Mouse (Mus musculus) right cerebral cortex, postnatal 10 days (tissue): Measurements from ENCODE around the gene Ugt1a10.
"Not testable (repeated sequence)": the region's sequence is repeated elsewhere in the genome, so short reads cannot be mapped to it uniquely, and the experiment has no call there.

ENCODE experiments used
- DNase-seq, 2 experiments: peaks; one replicate each; pipeline ENCODE4 v3.0.0; 2021; ENCODE audit warnings: low spot score in 2 of 2

Ugt1a10 gene

DNA sequence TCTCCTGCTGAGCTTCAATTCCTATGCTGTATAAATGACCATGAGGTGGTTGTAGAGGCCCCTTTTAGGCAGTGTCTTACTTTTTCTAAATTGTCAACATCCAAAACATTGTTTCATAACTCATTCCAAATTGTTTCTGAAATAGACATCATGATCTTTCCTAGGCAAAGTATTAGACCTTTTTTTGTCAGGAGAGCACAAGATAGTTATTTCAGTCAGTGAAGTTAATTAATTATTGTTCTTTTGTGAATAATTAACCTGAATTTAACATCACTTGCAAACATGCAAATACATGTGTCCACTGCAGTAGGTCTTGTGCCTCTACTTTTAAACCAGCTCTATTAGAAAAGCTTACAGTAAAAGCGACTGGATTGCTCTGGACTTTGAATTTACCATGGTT, at the start of gene Ugt1a10:
Ugt1a10 (plus strand) TSS at position 301 of the 400 bp plus-strand sequence.
- no peak for DNase-seq

DNA sequence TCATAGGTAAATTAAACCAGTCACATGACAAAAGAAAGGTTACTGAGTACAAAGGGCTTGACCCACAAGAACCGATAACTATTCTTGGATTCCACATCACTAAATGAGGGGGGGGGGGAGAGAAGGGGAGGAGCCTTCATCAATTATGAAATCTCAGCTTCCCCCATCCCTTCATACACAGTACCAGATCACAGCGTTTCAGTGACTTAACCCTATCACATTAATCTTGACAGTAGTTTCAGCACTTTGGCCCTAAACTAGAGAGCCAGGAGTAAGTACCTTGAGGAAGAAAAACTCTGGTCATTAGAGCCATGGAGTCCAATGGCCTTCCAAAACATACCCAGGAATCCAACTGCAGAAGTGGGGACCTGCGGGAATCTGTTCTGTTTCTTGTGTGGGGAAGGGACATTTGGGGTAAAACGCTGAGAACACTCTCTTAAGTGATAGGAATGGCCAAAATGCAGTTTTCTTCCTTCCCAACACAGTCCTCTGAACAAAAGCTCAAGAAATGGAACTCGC, 47.4 kb upstream of the Ugt1a10 start:
- peak in 1 of 2 experiments; percentile 28 for DNase-seq

DNA sequence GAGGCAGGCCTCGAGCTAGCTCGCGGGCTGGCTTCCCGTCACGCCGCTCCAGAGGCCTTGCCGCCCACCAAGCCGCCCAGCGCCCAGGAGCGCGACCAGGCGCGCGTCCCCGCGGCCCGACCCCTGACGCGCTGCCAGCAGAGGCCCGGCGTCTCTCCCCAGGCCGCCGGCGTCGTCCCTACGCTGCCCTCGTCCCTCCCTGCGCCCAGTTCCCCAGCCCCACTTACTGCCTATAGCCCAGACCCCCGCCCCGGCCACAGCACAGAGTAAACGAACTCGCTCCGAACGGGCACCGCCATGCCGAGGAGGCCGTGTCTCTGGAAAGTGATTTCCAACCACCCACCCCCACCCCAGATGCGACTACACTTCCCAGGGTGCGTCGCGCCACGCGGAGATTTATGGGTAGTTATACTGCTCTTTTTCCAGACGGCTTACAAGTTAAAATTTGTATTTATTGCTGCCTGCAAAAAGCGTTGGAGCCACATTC, 46.9 kb upstream of the Ugt1a10 start, which contains the start of gene Usp40:
Usp40 (minus strand) TSS at position 341 of the 487 bp plus-strand sequence.
- peak; percentile 87 to 88 for DNase-seq

DNA sequence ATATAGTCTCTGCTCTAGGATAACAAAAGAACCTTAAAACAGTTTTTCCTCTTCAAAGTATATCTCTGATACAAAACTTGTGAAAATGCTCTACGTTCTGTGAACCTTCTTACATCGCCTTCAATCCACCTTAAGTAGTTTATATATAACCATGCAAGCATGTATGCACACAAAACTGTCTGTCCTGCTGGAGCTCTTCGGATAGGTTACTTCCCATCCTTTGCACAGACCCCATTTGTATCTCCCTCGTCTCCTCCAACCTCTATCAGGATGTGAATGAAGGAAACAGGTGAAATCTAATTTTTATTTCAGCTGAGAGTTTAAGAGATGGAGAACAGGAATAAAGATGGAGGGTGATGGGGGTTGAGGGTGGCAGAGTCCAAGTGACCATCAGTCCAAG, 46.5 kb upstream of the Ugt1a10 start:
- no peak for DNase-seq

DNA sequence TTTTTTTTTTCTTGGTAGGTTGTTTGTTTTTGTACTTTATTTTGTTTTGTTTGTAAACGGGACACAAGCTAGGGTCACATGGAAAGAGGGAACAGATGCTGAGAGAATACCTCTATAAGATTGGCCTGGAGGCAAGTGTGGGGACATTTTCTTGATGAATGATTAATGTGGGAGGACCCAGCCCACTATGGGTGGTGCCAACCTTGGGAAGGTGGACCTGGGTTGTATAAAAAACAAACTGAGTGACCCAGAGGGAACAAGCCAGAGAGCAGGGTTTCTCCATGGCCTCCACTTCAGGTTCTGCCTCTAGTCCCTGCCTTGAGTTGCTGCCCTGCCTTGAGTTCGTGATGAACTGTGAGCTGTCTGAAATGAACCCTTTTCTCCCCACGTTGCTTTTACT, 45.7 kb upstream of the Ugt1a10 start:
- no peak for DNase-seq

DNA sequence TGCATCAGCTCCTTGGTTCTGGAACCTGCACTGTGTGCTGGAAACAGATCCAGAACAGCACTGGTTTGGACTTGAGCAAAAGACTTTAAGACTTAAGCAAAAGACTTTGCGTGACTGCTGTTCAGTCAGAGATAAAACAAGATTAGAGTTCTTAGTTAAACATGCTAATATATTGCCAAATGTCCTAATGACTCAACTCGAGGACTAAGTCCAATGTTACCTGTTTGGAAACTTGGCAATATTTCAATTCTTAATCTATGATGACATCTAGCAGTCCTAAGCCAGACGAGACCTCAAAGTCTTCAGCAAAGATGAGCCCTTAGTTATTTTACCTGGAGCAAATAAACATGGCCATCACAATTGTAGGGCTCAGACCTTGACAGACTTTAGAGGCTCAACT, 41.5 kb upstream of the Ugt1a10 start:
- DNase-seq, result no peak

DNA sequence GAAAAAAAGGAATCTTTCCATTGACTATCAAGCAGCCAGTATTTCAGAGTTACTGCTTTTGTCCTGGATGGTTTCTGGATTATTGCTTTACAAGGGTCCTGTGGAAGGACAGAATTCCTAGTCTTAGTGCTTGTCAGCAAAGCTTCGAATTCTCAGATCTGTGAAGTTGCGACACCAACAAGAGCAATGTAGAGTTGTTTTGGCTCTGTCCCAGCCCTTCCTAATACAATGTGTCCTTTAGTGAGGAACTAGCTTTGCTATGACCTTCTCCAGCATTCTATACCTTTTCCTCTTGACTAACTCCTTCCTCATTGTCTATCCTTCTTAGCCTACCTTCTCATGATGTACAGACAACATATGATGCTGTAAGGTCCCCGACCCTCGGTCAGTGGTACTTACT, 41.0 kb upstream of the Ugt1a10 start:
- no peak for DNase-seq

DNA sequence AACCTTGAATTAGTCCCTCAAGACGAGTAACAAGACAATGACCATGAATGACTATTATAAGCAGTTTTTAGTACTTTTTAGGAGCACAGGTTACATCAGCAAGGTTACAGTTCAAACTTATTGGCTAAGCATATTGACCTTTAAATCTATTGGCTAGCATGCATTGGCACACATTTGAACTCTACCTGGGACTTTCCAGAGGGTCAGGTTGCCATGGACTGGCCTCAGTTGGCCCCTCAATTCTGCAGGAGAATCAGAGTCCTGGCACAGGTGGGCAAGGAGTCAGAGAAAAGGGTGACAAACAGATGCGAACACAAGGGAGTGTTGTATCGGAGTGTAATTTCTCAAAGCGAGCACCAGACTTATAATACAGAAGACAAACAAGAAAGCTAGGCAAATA, 40.5 kb upstream of the Ugt1a10 start:
- no peak for DNase-seq

DNA sequence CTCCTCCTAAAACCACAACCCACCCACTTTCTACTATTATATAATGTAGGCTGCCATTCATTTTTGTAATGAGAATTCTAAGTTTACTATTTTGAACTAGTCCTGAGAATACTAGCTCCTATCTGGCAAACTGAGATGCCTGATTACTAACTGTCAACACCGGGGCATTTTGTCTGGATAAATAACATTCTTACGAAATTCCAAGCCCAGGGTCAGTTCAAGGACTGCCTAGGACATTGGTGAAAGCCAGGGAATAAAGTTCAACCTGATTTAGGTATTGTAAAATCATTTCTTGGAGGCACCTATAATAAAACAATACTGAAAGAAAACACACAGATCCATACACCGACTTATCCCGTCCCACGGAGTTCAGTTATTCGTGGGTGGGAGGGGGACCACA, 39.8 kb upstream of the Ugt1a10 start:
- DNase-seq, result no peak

DNA sequence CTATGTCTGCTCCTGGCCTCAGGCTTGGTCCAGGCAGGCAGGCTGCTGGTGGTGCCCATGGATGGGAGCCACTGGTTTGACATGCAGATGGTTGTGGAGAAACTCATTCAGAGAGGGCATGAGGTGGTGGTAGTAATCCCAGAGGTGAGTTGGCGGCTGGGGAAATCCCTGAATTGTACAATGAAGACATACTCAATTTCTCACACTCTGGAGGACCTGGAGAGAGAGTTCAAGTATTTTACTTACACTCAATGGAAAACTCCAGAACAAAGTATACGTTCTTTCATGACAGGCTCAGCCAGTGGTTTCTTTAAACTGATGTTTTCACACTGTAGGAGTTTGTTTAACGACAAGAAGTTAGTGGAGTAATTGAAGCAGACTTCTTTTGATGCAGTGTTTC, 29.9 kb upstream of the Ugt1a10 start:
- DNase-seq, result not testable (repeated sequence)

DNA sequence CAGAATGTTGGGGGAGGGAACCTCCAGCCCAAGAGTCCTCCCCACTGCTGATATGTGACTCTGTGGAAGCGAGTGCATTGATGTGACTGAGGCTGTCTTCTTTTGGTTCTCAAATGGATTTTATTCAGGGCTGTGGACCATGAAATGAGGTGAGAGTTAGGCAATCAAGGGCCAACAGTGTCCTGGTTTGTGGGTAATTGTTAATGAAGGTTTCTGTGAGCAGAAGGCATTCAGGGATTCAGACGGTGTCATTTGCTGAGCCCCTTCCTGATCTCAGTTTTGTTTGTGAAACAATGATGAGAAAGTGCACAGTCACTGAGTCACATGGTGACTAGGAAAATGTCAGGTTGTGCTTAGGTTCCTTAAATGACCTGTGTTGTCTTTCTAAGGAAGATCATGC, 12.1 kb upstream of the Ugt1a10 start:
- not testable (repeated sequence) for DNase-seq

DNA sequence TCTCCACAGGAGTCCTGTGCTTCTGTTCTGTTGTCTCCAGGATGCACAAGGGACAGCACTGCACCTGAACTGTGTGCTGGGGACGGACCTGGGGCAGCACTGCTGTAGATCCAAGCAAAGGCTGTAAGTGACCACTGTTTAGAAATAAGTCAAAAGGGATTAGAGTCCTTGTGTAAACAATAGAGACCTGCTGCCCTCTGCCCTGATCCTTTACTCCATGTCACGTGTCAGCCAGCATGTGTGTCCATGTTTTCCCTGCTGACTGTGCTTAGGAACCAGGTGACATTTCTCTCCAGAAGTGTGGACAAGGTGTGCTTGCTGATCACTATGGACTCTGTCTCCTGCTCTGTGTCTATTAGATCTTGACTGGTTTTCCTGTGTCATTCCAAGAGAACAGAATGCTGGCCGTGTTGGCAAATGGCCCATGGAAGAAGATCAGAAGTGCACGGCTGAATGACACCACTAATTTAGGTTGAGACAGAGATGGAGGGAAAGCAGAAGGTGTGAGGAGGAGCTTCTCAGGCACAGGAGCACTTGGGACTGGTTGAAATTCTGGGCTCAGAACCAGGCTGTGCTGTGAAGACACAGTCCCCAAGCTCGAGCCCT, 10.3 kb upstream of the Ugt1a10 start:
- DNase-seq, result not testable (repeated sequence)

DNA sequence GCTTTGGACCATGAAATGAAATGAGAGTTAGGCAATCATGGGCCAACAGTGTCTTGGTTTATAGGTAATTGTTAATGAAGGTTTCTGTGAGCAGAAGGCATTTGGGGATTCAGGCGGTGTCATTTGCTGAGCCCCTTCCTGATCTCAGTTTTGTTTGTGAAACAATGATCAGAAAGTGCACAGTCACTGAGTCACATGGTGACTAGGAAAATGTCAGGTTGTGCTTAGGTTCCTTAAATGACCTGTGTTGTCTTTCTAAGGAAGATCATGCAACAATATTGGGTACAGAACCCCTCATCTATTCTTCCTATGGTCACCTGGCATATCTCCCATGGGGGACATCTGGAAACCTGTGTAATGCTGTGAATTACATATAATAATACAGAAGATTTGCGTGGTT, 7.8 kb upstream of the Ugt1a10 start:
- DNase-seq, result not testable (repeated sequence)

DNA sequence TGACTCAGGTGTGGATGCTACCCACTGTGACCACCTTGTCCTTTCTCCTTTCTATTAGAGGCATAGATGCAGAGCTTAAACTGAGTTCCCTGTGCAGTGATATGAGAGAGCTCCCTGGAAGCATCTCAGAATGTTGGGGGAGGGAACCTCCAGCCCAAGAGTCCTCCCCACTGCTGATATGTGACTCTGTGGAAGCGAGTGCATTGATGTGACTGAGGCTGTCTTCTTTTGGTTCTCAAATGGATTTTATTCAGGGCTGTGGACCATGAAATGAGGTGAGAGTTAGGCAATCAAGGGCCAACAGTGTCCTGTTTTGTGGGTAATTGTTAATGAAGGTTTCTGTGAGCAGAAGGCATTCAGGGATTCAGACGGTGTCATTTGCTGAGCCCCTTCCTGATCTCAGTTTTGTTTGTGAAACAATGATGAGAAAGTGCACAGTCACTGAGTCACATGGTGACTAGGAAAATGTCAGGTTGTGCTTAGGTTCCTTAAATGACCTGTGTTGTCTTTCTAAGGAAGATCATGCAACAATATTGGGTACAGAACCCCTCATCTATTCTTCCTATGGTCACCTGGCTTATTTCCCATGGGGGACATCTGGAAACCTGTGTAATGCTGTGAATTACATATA, 11.4 kb downstream of the Ugt1a10 start:
- DNase-seq, result not testable (repeated sequence)

DNA sequence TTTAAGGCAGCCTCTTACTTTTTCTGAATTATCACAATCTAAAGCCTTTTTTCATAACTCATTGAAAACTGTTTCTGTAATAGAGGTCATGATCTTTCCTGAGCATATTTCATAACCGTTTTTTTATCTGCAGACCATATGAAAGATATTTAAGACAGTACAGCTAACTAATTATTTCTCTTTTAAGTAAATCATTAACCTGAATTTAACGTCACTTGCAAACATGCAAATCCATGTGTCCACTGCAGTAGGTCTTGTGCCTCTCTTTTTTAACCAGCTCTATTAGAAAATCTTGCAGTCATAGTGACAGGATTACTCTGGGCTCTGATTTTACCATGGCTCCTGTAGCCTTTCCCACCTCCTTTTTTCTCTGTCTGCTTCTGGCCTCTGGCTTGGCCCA, 15.3 kb downstream of the Ugt1a10 start, which contains the start of gene Ugt1a9:
Ugt1a9 (plus strand) TSS at position 306 of the 400 bp plus-strand sequence.
- no peak for DNase-seq

DNA sequence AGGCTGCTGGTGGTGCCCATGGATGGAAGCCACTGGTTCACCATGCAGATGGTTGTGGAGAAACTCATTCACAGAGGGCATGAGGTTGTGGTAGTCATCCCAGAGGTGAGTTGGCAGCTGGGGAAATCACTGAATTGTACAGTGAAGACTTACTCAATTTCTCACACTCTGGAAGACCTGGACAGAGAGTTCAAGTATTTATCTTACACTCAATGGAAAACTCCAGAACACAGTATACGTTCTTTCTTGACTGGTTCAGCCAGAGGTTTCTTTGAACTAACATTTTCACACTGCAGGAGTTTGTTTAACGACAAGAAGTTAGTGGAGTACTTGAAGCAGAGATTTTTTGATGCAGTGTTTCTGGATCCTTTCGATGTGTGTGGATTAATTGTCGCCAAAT, 15.7 kb downstream of the Ugt1a10 start:
- DNase-seq, result no peak

DNA sequence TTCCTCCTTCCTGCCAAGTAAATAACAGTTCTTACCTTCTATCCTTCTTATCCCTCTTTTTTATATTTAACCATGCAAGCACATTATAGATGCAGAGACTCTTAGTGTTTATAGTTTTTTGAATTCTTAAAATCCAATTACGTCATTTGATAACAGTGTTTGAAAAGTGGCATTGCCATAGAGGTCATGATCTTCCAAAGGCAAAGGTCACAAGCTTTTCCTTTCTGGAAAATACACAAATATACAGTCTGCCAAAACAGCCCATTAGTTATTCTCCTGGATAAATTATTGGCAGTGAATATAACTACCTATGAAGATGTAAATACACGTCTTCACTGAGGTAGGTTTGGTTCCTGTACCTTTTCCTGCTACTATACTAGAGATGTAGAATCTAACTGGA, 19.3 kb downstream of the Ugt1a10 start:
- DNase-seq, result no peak

DNA sequence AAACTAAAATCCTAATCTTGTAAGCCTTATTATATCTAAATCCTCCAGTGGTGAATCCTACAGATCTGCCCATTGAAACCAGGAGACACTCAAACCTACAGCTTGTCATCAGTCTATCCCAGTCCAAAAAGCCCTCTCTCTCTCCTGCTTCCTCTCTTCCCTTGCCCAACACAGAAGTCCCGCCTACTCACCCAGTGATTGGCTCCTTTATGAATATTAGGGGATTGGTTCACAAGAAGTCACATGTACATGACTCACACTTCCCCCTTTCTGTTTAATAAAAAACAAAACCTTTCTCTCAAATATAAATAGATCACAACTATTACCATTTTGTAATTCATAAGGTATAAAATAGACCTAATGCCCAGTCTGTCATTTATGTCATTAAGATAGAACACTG, 21.9 kb downstream of the Ugt1a10 start:
- DNase-seq, result no peak

DNA sequence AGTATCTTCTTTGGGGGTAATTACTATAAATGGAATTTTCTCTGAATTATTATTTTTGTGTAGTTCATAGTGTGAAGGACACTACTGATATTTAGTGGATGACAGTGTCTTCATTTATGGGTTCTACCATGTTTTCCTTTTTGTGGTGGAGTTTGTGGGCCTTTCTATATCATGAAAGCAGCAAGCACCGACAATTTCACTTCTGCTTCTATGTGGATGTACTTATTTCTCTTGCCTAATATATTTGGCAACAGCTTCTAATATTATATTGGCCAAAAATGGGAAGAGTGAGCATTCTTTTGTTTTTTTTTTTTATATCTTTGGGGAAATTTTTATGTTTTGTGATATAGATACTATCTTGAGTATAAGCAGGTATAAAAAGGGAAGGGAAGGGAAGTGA, 26.5 kb downstream of the Ugt1a10 start:
- no peak for DNase-seq

DNA sequence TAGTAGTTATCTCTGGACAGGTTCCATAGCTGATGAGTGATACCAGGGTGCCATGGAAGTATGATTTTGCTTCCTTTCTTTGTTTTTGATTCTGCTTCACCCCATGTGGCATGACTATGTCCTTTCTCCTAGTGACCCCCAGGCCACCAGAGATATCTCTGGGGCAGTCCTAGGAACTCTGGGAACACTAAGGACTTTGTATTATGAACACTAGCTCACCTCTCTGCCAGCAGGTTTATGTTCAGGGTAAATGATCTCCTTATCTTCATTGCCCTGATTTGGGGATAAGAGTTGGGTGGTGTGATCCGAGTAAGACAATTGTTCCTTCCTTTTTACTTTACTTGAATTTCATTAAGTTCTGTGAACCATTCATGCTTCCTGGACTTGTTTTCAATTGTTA, 30.9 kb downstream of the Ugt1a10 start:
- no peak for DNase-seq

DNA sequence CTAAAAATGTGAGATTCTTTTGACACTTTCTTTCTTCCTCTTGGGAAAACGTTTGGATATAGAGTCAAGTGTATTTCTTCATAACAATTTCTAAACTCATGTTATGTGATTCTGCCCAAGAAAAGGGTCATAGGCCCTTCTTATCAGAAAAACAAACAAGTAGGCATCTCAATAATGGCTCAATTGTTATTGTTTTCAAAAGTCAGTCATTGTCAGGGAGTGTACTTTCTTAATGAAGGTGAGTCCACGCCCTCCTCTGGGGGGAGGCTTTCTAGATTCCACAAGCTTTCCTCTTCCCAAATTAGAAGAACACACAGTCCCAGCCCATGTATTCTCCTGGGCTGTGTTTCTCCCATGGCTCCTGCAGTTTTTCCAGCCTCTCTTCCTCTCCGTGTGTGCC, 32.3 kb downstream of the Ugt1a10 start, which contains the start of gene Ugt1a8:
Ugt1a8 (plus strand) TSS at position 301 of the 400 bp plus-strand sequence.
- no peak for DNase-seq

DNA sequence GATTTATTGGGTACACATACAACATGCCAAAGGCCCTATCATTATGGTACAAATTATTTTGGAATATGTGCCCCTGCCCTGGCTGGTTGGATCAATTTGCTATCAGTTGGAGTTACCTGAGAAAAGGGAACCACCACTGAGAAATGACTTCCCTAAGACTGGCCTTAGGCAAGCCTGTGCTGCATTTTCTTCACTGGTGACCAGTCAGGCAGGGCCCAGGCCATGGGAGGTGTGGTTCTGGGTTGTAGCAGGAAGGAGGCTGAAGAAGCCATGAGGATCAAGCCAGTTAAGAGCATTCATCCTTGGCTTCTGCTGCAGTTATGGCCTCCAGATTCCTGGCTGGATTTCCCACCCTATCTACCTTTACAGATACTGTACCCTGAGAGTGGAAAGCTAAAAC, 37.2 kb downstream of the Ugt1a10 start:
- no peak for DNase-seq

DNA sequence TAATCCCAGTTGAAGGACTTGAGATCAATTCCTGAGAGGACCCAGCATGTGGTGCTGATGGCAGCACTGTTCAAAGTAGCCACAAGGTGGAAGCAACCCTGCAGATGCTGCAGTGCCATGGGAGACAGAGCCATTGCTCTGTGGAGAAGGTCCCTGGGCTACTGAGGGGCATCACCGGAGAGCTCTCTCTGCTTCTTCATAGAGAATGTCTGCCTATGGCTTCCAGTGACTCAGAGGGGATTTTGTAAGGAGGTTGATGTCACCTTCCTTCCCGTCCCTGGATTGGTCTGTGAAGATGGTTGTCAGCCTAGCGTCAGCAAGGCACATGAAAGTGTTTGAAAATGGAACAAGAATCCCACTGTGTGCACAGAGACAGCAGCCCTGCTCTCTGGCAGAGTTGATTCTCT, 39.1 kb downstream of the Ugt1a10 start:
- not testable (repeated sequence) for DNase-seq
